Mouse (Mus musculus) embryo, embryonic 9.5 days (tissue): ENCODE results near the gene Serinc2.

Experiments used
- DNase-seq: peaks from one replicate; pipeline ENCODE4 v3.0.0-alpha.2; 2017; ENCODE audit errors: extremely low spot score

Serinc2 gene

DNA sequence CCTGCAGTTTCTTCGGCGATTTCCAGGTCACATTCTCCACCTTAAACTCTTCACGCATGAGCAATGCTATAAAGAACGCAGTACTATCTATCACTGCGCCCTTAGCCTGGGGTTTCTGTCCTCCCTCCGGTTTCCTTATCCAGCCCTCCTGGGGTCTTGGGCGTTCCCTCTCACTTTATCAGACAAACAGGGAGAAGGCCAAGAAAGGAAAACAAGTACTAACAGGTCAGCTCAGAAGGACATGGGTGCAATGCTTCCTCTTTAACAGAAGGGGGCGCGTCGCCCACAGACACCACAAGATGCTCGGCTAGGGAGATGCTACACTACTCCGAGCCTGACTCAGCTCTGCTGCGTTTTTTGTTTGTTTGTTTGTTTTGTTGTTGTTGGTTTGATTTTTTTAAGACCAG lies 18.1 kb upstream of the Serinc2 start:
- DNase-seq: peak; percentile 54

DNA sequence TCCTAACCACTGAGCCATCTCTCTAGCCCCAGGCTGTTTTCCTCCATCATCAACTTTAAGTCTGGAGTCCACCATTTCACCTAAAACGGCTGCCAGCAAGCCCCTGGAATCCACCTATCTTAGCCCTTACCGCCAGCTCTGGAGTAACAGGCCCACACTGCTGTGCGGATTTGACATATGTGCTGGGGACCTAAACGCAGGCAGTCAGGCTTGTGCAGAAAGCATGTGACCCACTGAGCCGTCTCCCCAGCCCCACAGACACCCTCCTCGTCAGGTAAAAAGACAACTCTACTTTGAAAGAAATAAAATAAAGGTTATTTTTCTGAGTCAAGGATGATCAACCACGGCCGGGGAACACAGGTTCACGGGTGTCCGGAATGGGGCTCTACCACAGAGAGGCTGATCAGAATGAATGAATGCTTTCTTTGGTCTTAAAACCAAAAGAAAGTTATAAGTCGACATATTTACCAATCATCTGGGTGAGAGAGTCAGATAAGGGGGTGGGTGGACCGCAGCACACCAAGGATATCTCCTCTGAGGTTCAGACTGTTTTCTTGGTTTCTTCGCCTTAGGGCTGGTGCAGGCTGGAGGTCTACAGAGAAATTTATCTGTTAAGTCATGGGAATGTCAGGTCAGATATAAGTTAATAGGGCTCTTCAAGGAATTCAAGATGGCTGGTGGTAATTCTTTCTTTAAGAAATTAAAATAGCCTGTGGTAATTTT lies 17.4 kb upstream of the Serinc2 start:
- no peak for DNase-seq

DNA sequence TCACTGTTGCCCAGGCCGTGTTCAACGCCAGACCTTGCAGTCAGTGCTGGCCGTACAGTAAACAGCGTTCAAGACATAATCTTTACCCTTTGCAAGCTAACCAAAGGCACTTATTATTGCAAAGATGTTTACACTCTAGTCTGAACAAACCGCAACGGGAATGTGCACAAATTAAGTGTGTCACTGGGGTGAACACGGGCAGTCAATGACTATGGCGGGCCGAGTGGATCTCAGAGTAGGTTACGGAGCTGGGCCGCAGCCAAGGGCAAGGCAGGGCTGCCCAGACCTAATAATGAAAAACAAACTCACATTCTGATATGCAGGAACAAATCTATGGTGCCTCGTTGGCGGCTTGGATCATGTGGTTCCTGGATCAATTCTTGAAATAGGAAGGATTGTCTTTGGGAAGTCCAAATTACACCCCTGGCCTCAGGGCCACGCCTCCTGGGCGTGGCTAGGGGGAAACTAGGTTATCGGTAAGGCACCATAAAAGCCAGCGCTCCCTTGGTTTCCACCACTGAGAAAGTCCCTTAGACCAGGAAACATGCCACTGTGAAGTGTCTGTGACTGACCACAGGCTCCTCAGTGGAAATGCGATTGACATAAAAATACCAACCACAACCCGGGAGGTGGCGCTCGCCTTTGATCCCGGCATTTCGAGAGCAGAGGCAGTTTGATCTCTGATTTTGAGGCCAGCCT lies 16.2 kb upstream of the Serinc2 start:
- DNase-seq: no peak

DNA sequence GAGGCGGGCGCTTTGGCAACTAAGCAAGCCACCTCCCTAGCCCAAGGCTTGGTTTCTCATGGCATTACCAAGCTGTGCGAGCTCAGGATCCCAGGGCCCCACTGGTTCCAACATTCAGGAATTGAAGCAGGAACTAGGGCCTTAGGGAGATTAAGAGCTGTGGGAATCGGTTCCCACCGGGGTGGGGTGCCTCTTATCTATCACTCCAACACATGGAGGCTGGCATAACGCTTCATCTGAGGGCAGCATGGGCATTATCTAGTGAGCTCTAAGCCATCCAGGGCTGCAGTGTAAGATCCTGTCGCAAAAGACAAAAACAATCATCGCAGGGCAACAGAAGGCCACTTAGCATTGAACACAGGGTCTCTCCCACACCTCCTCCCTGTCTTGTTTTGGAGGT lies 15.5 kb upstream of the Serinc2 start:
- no peak for DNase-seq

DNA sequence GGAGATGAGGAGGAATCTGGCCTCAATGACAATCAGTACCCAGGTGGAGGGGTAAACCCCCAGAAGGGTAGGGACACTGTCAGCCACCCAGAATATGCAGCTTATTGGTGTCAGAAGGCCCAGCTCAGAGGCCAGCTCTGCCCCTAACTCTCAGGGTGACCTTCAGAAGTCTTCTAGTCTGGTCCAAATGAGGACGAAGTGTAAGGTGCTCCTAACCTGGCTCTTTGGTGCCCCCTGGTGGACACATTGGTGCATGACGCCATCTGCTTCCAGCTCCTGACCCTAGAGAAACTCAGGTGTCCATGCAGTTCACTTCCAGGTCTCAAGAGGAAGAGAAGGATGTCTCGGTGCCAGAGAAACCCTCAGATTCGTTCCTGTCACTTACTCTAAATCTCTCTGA lies 13.3 kb upstream of the Serinc2 start:
- DNase-seq: peak; percentile 80

DNA sequence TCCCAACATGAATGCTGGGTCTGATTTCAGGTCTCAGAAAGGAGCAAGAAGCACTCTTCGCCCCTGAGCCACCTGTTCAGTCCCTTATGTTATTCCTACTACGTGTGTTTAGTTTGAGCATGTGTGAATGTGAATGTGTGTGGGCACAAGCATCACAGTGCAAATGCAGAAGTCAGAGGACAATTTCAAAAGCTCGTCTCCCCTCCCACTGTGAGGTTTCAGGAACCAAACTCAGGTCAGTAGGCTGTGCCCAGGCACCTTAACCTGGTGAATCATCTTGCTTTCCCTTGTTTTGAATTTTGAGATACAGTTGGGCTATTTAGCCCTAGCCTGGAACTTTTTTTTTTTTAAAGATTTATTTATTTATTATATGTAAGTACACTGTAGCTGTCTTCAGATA lies 10.8 kb upstream of the Serinc2 start:
- DNase-seq: no peak

DNA sequence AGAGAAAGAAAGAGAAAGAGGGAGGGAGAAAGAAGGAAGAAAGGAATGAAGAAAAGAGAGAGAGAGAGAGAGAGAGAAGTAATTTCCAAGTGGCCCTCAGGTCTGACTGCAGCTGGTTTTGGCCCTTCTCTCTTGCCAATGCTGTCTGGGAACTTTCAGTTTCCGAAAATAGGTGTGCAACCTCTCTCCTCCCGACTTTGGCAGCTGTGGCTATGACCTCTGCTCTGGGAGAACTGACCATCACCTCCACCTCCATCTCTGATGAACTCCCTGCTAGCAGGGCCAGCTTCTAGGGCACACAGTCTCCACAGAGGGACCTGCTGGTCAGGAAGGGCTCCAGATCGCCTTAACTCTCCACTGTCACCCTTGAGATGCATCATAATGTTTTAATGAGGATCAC lies 7.5 kb upstream of the Serinc2 start:
- no peak for DNase-seq

DNA sequence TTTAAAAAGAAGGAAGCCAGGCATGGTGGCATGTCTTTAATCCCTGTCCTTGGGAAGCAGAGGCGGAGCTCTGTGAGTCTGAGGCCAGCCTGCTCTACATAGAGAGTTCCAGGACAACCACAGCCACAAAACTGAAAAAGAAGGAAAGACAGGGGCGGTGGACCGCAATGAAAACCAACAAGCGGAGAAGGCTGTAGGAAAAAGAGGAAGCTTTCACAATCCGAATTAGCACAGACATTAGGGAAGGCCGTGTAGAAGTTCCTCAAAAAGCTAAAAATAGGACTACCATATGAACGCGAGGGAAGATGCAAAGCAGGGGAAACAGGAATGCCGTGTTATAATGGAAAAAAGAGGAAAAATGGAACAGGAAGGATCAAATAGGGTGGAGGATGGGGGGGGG lies 4.8 kb upstream of the Serinc2 start:
- DNase-seq: no peak

DNA sequence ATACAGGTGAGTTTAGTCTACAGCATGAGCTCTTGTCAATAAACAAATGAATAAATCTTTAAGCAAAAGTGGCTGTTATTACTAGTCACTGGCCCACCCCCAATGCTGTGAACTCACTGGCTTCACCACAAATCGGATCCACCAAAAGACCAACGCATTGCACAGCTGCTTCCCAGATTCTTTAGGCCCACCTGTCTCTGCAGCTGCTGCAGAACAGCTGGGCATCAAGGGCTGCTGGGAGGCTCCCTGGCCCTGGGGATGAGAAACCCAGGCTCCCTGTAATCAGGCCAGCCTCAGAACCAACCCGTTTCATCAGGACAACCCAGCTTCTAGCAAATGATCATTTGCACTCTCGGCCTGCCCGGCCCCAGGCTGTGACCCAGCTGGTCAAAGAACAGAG lies 3.9 kb upstream of the Serinc2 start:
- DNase-seq: no peak

DNA sequence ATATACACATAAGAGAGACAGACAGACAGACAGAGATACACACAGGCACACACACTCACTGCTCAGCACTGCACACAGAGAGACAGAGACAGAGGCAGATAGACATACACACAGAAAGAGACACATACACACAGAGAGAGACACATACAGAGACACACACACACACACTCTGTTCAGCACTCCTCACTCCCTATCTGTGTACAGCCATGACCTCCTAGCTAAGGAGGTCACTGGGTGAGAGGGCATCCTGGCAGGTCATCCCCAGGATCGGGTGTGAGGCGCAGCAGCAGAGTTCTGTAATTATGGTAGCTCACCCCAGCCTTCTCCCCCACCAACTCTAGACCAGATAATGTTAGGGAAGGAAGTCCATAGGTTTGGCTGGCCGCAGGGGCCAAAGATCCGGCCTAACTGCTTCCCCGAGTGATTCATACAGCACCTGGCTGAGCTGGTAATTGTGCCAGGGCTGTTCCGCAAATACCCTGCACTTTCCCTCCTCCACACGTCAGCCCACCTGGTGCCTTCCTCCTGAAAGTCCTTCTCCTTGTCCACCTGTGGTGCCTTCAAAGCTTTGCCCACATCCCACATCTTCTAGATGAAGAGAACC lies 2.3 kb downstream of the Serinc2 start:
- DNase-seq: no peak

DNA sequence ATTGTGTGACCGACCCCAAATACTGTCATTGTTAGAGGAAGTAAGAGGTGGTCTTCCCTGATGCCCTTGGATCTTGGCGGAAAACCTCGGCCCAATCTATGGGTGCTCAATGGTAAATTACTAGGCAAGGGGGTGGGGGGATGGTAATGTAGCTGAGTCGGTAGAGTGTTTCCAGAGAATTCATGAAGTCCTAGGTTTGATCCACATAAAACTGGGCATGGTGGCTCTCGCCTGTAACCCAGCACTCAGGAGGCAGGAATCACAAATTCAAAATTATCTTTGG lies 3.2 kb downstream of the Serinc2 start:
- no peak for DNase-seq

DNA sequence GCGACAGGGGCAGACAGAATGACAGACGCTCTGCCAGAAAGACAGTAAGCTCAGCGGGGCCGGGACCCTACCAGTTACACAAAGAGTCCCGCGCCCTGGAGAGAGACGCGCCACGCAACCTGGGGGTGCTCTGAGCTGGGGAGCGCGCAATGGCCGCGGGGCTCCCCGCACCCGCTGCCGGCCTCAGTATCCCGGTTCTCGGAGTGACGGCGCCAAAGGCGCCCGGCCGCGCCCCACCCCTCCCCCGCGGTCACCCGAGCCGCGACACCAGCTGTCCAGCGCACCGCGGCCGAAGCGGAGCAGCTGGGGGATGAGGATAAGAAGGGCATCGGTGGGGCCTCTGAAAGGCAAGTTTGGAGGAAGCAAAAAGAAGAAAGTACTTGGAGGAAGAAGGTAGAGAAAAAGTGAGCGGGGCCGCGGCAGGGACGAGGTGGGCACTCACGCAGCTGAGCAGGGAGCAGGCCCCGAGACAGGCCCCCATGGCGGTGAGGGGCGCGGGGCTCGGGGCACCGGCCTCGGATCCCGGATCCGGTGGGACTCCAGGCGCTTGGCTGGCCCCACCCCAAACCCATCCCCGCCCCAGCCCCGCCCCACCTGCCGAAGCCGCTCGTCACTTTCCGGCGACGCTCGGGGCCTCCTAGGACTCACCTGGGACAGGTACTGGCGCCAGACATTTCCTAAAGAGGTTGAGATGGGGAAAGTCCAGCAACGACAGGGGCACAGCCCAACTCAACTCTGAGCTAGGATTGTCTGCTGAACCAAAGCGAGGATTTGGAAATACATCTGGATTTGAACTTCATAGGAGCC lies 3.8 kb downstream of the Serinc2 start:
- peak; percentile 58 for DNase-seq

DNA sequence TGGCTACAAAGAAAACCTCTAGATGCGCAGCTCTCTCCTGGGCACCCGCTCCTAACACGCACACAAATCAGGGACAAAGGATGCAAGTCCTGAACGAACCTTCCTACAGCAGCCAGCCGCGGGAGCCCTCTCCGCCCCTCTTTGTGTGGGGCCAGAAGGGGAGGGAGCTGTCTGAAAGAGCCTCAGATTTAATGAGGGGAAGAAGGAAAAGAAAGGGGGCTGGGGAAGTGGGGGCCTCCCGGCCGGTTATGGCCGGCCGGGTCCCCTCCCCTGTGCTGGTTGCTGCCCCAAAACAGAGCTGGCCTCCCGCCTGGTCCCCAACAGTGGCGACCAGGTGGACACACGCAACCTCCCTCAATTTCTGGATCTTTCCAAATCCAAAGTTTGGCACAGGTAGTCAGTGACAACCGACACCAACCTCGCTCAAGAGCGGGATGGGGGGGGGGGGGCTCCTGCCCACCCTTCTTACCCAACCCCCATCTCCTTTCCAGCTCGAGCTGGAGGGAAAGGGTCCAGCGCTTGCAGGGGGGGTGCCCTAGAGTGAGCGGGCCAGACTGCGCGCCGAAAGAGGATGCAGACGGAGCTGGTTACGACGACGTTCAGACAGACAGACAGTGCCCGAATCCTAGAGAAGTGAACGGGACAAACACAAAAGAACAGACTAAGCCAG lies 4.5 kb downstream of the Serinc2 start:
- DNase-seq: peak; percentile 51

DNA sequence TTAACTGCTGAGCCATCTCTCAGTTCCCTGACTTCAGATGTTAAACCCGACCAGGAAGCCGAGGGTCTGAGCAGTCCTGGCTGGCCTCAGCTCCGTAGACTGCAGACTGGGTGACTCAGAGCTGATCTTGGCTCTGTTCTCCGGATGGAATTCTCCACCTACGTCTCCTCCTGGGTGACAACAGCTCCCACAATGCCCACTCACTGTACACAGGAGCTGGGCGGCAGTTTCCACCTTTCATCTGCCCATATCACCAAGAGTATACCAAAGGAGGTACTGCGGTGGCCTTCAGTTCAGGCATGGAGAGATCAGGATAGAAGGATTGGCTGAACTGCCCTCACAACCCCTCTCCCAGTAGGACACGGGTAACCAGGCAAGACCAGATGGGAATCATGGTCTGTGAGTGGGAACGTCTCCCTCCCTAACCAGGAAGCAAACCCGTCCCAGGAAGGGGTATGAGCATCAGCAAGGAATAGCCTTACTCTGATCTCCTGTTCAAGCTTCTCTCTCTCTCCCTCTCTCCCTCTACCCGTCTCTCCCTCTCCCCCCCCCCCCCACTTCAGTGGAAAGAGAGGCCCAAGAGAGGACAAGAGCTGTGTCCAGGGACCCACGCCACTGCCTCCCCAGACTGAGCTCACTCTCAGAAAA lies 5.2 kb downstream of the Serinc2 start:
- DNase-seq: peak; percentile 70

DNA sequence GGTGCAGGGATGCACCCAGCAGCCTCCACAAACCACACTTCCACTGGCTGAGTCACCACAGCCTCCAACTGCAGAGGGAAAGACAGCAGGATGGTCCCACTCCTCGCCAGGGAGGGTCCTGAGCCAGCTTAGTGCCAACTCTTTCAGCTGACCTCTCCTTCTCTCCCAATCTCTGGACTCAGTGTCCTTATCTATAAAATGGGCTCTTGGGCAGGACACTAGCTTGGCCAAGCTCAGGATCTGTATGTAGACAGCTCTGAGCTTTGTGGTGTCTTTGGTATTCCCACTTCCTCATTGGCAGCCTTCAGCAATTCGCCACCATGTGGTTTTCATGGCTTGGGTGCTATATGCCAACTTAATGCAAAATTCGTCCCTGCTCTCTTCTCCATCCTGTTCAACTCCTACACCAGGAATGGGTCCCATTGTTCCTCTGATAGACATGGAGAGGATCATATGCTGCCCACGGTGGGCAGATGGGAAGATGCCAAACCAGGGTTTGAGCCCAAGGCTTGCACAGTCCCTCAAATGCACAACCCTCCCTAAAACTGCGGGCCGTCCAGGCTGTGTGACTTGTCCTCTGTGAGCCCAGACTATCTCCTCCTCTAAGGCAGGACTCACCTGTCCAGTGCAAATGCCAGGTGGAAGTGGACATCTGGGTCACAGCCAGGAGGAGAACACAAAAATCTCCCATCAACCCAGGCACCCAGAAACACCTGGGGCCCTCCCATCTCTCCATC lies 8.2 kb downstream of the Serinc2 start:
- no peak for DNase-seq

DNA sequence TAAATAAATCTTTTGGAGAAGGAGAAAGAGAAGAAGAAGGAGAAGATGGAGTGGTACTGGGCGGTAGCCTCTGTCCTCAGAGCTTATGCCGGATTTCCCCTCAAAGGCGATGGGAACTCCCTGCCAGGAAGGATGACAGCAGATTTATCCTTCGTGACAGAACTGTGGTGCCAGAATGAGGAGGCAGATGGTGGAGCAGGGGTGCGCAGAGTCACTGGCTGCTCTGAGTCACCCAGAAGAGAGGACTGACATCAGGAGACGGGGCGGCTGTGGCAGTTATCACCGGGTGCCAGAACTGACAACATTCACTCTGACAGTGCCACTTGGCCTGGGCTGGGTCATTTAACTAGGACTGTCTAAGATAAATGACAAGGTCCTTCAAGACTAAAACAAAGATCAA lies 8.9 kb downstream of the Serinc2 start:
- DNase-seq: no peak

DNA sequence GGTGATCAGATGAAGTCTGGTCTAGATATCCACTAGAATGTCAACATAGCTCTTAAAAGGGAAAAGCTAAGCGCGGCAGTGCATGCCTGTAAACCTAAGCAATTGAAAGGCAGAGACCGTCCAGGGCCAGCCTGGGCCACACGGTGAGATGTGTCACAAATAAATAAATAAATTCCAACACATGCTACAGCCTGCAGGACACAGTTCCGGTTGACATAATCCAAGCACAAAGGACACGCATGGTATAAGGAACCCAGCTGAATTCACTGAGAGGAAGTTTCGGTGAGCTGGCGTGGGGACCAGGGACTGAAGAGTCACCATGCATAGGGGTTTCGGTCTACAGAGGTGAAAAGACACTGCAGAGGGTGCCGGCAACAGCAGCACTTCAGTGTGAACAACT lies 10.3 kb downstream of the Serinc2 start:
- DNase-seq: no peak

DNA sequence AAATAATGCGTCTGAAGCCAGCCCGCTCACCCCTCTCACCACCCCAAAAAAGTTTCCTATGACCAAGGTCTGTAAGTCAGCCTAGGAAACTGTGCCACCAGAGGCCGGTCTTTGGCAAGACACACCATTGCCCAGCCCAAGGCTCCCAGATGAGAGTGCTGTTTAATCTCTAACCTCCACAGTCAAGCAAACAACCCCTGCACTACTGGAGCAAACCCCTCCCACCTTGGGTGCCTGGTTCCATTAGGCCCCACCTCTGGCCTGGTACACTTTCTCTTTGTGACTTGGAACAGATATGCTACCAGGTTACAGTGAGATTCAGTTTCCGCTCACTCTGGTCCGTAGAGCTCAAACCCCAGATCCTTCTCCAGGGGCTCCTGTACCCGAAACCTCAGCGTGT lies 11.9 kb downstream of the Serinc2 start:
- DNase-seq: no peak

DNA sequence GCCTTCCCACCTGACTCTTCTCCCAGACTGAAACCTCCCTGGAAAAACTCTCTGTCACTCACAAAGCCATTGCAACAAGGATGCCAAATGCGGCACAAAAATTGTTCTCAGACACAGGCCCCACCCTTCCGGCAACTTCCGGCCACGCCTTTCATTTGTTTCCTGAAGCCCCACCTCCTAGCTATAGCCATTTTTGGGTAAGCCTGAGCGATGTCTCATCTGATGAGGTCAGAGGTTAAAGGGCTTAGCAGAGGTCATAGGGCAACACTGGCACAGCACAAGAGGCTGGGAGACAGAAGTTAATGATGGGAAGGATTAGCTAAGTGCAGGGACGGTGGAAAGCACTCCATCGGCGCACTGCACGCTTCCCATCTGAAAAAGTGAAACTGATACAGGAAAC lies 12.4 kb downstream of the Serinc2 start:
- DNase-seq: peak; percentile 38

DNA sequence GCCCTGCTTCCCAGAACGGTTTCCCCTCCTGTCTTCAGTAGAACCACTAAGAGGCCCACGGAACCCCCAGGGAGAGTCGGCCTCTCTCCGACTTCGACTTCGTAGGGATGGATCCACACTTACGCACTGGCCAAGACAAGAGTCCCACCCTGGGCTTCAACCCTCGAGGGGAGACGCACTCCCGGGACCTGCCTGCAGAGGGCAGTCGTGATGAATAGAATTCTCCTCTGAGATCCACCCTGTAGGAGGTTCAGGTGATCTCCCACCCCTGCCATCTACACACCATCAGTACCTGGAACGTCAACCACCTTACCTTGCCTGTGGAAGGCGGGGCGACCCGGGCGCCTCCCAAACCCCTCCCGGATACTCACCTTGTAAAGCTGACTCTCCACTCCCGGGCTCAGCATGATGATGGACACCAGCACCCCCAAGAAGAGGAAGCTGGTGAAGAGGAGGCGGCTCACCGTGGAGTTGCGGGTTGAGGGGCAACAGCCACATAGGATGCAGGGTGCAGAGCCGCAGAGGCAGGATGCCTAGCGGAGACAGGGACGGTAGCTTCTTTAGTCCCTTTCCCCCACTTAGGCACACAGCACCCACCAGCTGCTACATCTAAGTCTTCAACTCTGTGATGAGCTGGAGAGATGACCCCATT lies 14.2 kb downstream of the Serinc2 start:
- peak; percentile 77 for DNase-seq
